12 mouse cellular contexts compared by ENCODE assay signal in genomic region chr11:23856054-23856722, GRCm38 (mm10). TPM values are rescaled to one million over a fixed set of nuclear protein-coding genes. Genes with fewer than 3 reads are reported as not detected.
DNase-seq lines count a peak whose midpoint lies in the region; ATAC-seq lines count a peak whose summit lies in the region.
"Had no signal": no experiment of that assay in that cellular context is flagged by ENCODE, and none has a peak within 500 bp of the region (broad histone marks: within the 10 kb centered on the region; RNA-seq: fewer than 3 reads in every experiment).

No protein-coding gene starts in this region.

- peaks cover 43% of the 10 kb centered on the region for H3K36me3 ChIP-seq in hindbrain, embryonic 12.5 days
- H3K36me3 ChIP-seq in hindbrain, embryonic 14.5 days (replicated peaks; ENCODE audit: control insufficient read depth, insufficient read depth), result peaks cover 50% of the 10 kb centered on the region
- peaks cover 46% of the 10 kb centered on the region for H3K36me3 ChIP-seq in intestine, embryonic 14.5 days (ENCODE audit: control insufficient read depth, insufficient read depth, low read length)

- no peak overlapping the region for H3K4me3 ChIP-seq in hindbrain, embryonic 12.5 days
- H3K4me3 ChIP-seq in hindbrain, embryonic 14.5 days (replicated peaks; ENCODE audit: low read length), result no peak overlapping the region
- H3K4me3 ChIP-seq in intestine, embryonic 14.5 days (ENCODE audit: low read depth, low read length), result no peak overlapping the region
- H3K4me3 ChIP-seq: embryonic facial prominence, embryonic 15.5 days; heart, embryonic 12.5 days; hindbrain, embryonic 13.5 days had no signal

- H3K4me1 ChIP-seq in hindbrain, embryonic 12.5 days, result no peaks in the 10 kb centered on the region
- no peaks in the 10 kb centered on the region for H3K4me1 ChIP-seq in hindbrain, embryonic 14.5 days (replicated peaks; ENCODE audit: control insufficient read depth, insufficient read depth, low read length)
- H3K4me1 ChIP-seq in intestine, embryonic 14.5 days (replicated peaks; ENCODE audit: control insufficient read depth, insufficient read depth, low read length), result no peaks in the 10 kb centered on the region
- H3K4me1 ChIP-seq: embryonic facial prominence, embryonic 15.5 days; heart, embryonic 12.5 days; hindbrain, embryonic 13.5 days had no signal

- 0 out of 2 replicates have a peak, but pooled peaks have one; percentile 12 for ATAC-seq in hindbrain, embryonic 12.5 days (ENCODE audit: low FRiP score)
- no peak for ATAC-seq in hindbrain, embryonic 14.5 days (ENCODE audit: low FRiP score)
- ATAC-seq in intestine, embryonic 14.5 days (replicated peaks; ENCODE audit: low FRiP score, low TSS enrichment, low read depth), result 0 out of 2 replicates have a peak, but pooled peaks have one; percentile 58

- no peak for DNase-seq in hindbrain, embryonic 14.5 days (ENCODE audit: low spot score)
- peak; percentile 76 for DNase-seq in CD4-positive, CD25-positive, alpha-beta regulatory T cell, adult 2 months (ENCODE audit: low read depth, low spot score)
- no peak for DNase-seq in intestine, embryonic 14.5 days (ENCODE audit: low spot score)
- peak; percentile 45 to 72 for DNase-seq in thymus, adult 18-20 months
- DNase-seq in right cerebral cortex, adult 18-20 months, result no peak
- DNase-seq in kidney, adult 9 months, result no peak
- no peak for DNase-seq in urinary bladder, adult 2 months (ENCODE audit: low spot score)

- no peak overlapping the region for H3K27ac ChIP-seq in hindbrain, embryonic 12.5 days
- H3K27ac ChIP-seq in hindbrain, embryonic 14.5 days, result no peak overlapping the region
- H3K27ac ChIP-seq in intestine, embryonic 14.5 days (ENCODE audit: low read depth), result no peak overlapping the region
- H3K27ac ChIP-seq: embryonic facial prominence, embryonic 15.5 days; hindbrain, embryonic 13.5 days; kidney, postnatal 0 days had no signal

- no peak overlapping the region for H3K4me2 ChIP-seq in hindbrain, embryonic 12.5 days (replicated peaks)
- no peak overlapping the region for H3K4me2 ChIP-seq in hindbrain, embryonic 14.5 days (replicated peaks)
- no peak overlapping the region for H3K4me2 ChIP-seq in intestine, embryonic 14.5 days (ENCODE audit: low read length)
- H3K4me2 ChIP-seq: embryonic facial prominence, embryonic 15.5 days; heart, embryonic 12.5 days; hindbrain, embryonic 13.5 days had no signal

- H3K9me3 ChIP-seq in hindbrain, embryonic 12.5 days (replicated peaks), result no peaks in the 10 kb centered on the region
- no peaks in the 10 kb centered on the region for H3K9me3 ChIP-seq in hindbrain, embryonic 14.5 days (ENCODE audit: control insufficient read depth, low read length)
- no peaks in the 10 kb centered on the region for H3K9me3 ChIP-seq in intestine, embryonic 14.5 days (ENCODE audit: control insufficient read depth, low read length)
- H3K9me3 ChIP-seq: embryonic facial prominence, embryonic 15.5 days; heart, embryonic 12.5 days; hindbrain, embryonic 13.5 days had no signal

- no peak overlapping the region for H3K9ac ChIP-seq in hindbrain, embryonic 12.5 days
- H3K9ac ChIP-seq in hindbrain, embryonic 14.5 days, result no peak overlapping the region
- H3K9ac ChIP-seq in intestine, embryonic 14.5 days (ENCODE audit: low read length), result no peak overlapping the region
- H3K9ac ChIP-seq: embryonic facial prominence, embryonic 15.5 days; heart, embryonic 12.5 days; hindbrain, embryonic 13.5 days had no signal

- no peaks in the 10 kb centered on the region for H3K27me3 ChIP-seq in hindbrain, embryonic 12.5 days
- H3K27me3 ChIP-seq in hindbrain, embryonic 14.5 days (ENCODE audit: control insufficient read depth, insufficient read depth, low read length), result no peaks in the 10 kb centered on the region
- no peaks in the 10 kb centered on the region for H3K27me3 ChIP-seq in intestine, embryonic 14.5 days (replicated peaks; ENCODE audit: control insufficient read depth, insufficient read depth, low read length)
- H3K27me3 ChIP-seq: embryonic facial prominence, embryonic 15.5 days; heart, embryonic 12.5 days; hindbrain, embryonic 13.5 days had no signal

- 89% methylated on average over 7 of the region's 7 CpGs for WGBS in hindbrain, embryonic 12.5 days
- WGBS in hindbrain, embryonic 14.5 days, result 92% methylated on average over 7 of the region's 7 CpGs
- 84% methylated on average over 7 of the region's 7 CpGs for WGBS in intestine, embryonic 14.5 days

RNA-seq across cellular contexts. Expression of gene Papolg, which starts 38.9 kb away (rescaled TPM):
- 27.7 and 29.0 TPM in 2 replicates for polyA plus RNA-seq in hindbrain, embryonic 12.5 days (2016; fragmentation: Nextera tagmentation; extraction: Ambion mirVana)
- polyA plus RNA-seq in hindbrain, embryonic 14.5 days (2014; fragmentation: Nextera tagmentation; extraction: Ambion mirVana), result 20.9 and 22.0 TPM in 2 replicates
- 12.1 and 14.0 TPM in 2 replicates for polyA plus RNA-seq in intestine, embryonic 14.5 days (2014; fragmentation: Nextera tagmentation; extraction: Ambion mirVana)
- polyA plus RNA-seq in urinary bladder, adult 2 months (2012; rRNA removed), result 8.0 and 8.3 TPM in 2 replicates

Comparison
In these comparisons a context has a peak if more than half of its experiments do, and no peak if none do; other contexts are left out.
1. DNase-seq: peak in CD4-positive, CD25-positive, alpha-beta regulatory T cell, adult 2 months (single experiment) and thymus, adult 18-20 months (2 of 2); none in hindbrain, embryonic 14.5 days (single experiment), intestine, embryonic 14.5 days (single experiment), right cerebral cortex, adult 18-20 months (single experiment), kidney, adult 9 months (single experiment) and urinary bladder, adult 2 months (single experiment).